Mouse (Mus musculus): Measurements from ENCODE around the gene Kctd19. TPM values are rescaled to one million over a fixed set of nuclear protein-coding genes. Genes with fewer than 3 reads are reported as not detected.

The Kctd19 gene
- polyA plus RNA-seq, 1 experiment from 2014 or later: 0.11 TPM

- Histone ChIP-seq H3K4me2 (no peak overlapping the region), H3K4me1 (replicated peaks) (no peaks in the 10 kb centered on the region), H3K9me3 (replicated peaks) (no peaks in the 10 kb centered on the region), H3K36me3 (no peaks in the 10 kb centered on the region), H3K27me3 (peaks cover 2% of the 10 kb centered on the region), H3K27ac (no peak overlapping the region), H3K4me3 (no peak overlapping the region), H3K9ac (no peak overlapping the region)
- 74% methylated on average over 4 of the region's 4 CpGs for WGBS
- no peak for ATAC-seq (replicated peaks; ENCODE audit: insufficient number of reproducible peaks, insufficient read depth, low FRiP score, low read depth)
Measured at GRCm38 (mm10) chr8:105419800-105420199, 6.5 kb upstream of the Kctd19 start.

GRCm38 (mm10) chr8:105418992-105419391, 5.7 kb upstream of the Kctd19 start:
- Histone ChIP-seq H3K9ac (no peak overlapping the region), H3K36me3 (no peaks in the 10 kb centered on the region), H3K4me3 (no peak overlapping the region), H3K9me3 (replicated peaks) (no peaks in the 10 kb centered on the region), H3K4me2 (no peak overlapping the region), H3K27me3 (peaks cover 10% of the 10 kb centered on the region), H3K27ac (no peak overlapping the region), H3K4me1 (replicated peaks) (no peaks in the 10 kb centered on the region)
- WGBS: 82% methylated on average over 2 of the region's 2 CpGs
- ATAC-seq (replicated peaks; ENCODE audit: insufficient number of reproducible peaks, insufficient read depth, low FRiP score, low read depth): no peak

- ATAC-seq (replicated peaks; ENCODE audit: insufficient number of reproducible peaks, insufficient read depth, low FRiP score, low read depth): no peak
- Histone ChIP-seq H3K27me3 (peaks cover 31% of the 10 kb centered on the region), H3K9ac (no peak overlapping the region), H3K36me3 (no peaks in the 10 kb centered on the region), H3K27ac (no peak overlapping the region), H3K4me3 (no peak overlapping the region), H3K9me3 (replicated peaks) (no peaks in the 10 kb centered on the region), H3K4me1 (replicated peaks) (peaks cover 7% of the 10 kb centered on the region), H3K4me2 (no peak overlapping the region)
- 92% methylated on average over 6 of the region's 6 CpGs for whole genome bisulfite sequencing
Measured at GRCm38 (mm10) chr8:105409947-105410346, 3.4 kb downstream of the Kctd19 start.

- Histone ChIP-seq H3K36me3 (no peaks in the 10 kb centered on the region), H3K4me1 (replicated peaks) (peaks cover 2% of the 10 kb centered on the region), H3K4me3 (no peak overlapping the region), H3K9ac (no peak overlapping the region), H3K27ac (no peak overlapping the region), H3K27me3 (peaks cover 16% of the 10 kb centered on the region), H3K4me2 (no peak overlapping the region), H3K9me3 (replicated peaks) (no peaks in the 10 kb centered on the region)
- 51% methylated on average over 7 of the region's 7 CpGs for WGBS
- ATAC-seq (replicated peaks; ENCODE audit: insufficient number of reproducible peaks, insufficient read depth, low FRiP score, low read depth): no peak
Measured at GRCm38 (mm10) chr8:105408331-105408730, 5.0 kb downstream of the Kctd19 start.

GRCm38 (mm10) chr8:105406416-105406815, 6.9 kb downstream of the Kctd19 start:
- 65% methylated on average over 10 of the region's 10 CpGs for WGBS
- Histone ChIP-seq H3K9me3 (replicated peaks) (no peaks in the 10 kb centered on the region), H3K27ac (no peak overlapping the region), H3K4me2 (no peak overlapping the region), H3K36me3 (no peaks in the 10 kb centered on the region), H3K4me3 (no peak overlapping the region), H3K27me3 (no peaks in the 10 kb centered on the region), H3K4me1 (replicated peaks) (no peaks in the 10 kb centered on the region), H3K9ac (no peak overlapping the region)
- ATAC-seq (replicated peaks; ENCODE audit: insufficient number of reproducible peaks, insufficient read depth, low FRiP score, low read depth): no peak

GRCm38 (mm10) chr8:105404496-105404895, 8.8 kb downstream of the Kctd19 start:
- Histone ChIP-seq H3K4me2 (no peak overlapping the region), H3K27ac (no peak overlapping the region), H3K4me3 (no peak overlapping the region), H3K9me3 (replicated peaks) (no peaks in the 10 kb centered on the region), H3K9ac (no peak overlapping the region), H3K4me1 (replicated peaks) (no peaks in the 10 kb centered on the region), H3K27me3 (no peaks in the 10 kb centered on the region), H3K36me3 (no peaks in the 10 kb centered on the region)
- no peak for ATAC-seq (replicated peaks; ENCODE audit: insufficient number of reproducible peaks, insufficient read depth, low FRiP score, low read depth)
- 58% methylated on average over 1 of the region's 1 CpGs for WGBS

GRCm38 (mm10) chr8:105403467-105403866, 9.8 kb downstream of the Kctd19 start:
- Histone ChIP-seq H3K9me3 (replicated peaks) (no peaks in the 10 kb centered on the region), H3K27ac (no peak overlapping the region), H3K4me2 (no peak overlapping the region), H3K4me3 (no peak overlapping the region), H3K36me3 (no peaks in the 10 kb centered on the region), H3K27me3 (no peaks in the 10 kb centered on the region; the same call in 1 of the 2 replicates), H3K4me1 (replicated peaks) (no peaks in the 10 kb centered on the region), H3K9ac (no peak overlapping the region)
- 77% methylated on average over 8 of the region's 8 CpGs for WGBS
- no peak for ATAC-seq (replicated peaks; ENCODE audit: insufficient number of reproducible peaks, insufficient read depth, low FRiP score, low read depth)

- Histone ChIP-seq H3K27me3 (peaks cover 4% of the 10 kb centered on the region), H3K4me3 (no peak overlapping the region), H3K4me1 (replicated peaks) (no peaks in the 10 kb centered on the region), H3K9me3 (replicated peaks) (no peaks in the 10 kb centered on the region), H3K4me2 (no peak overlapping the region), H3K27ac (no peak overlapping the region), H3K9ac (no peak overlapping the region), H3K36me3 (no peaks in the 10 kb centered on the region)
- WGBS: 77% methylated on average over 5 of the region's 5 CpGs
- no peak for ATAC-seq (replicated peaks; ENCODE audit: insufficient number of reproducible peaks, insufficient read depth, low FRiP score, low read depth)
Measured at GRCm38 (mm10) chr8:105400016-105400415, 13.3 kb downstream of the Kctd19 start.

- no peak for ATAC-seq (replicated peaks; ENCODE audit: insufficient number of reproducible peaks, insufficient read depth, low FRiP score, low read depth)
- 24% methylated on average over 3 of the region's 3 CpGs for WGBS
- H3K36me3 ChIP-seq: no peaks in the 10 kb centered on the region
Measured at GRCm38 (mm10) chr8:105397747-105398146, 15.6 kb downstream of the Kctd19 start.

GRCm38 (mm10) chr8:105393915-105394314, 19.4 kb downstream of the Kctd19 start:
- WGBS: 76% methylated on average over 7 of the region's 7 CpGs
- Histone ChIP-seq H3K4me1 (replicated peaks) (0 out of 2 replicates have a peak, but pooled peaks cover 2% of the 10 kb centered on the region), H3K27ac (no peak overlapping the region), H3K36me3 (no peaks in the 10 kb centered on the region), H3K9me3 (replicated peaks) (no peaks in the 10 kb centered on the region), H3K9ac (no peak overlapping the region), H3K27me3 (peaks cover 17% of the 10 kb centered on the region), H3K4me2 (no peak overlapping the region), H3K4me3 (no peak overlapping the region)
- no peak for ATAC-seq (replicated peaks; ENCODE audit: insufficient number of reproducible peaks, insufficient read depth, low FRiP score, low read depth)

More at GRCm38 (mm10) chr8:105397747-105398146, 15.6 kb downstream of the Kctd19 start:
- Histone ChIP-seq H3K4me2 (no peak overlapping the region), H3K9ac (no peak overlapping the region), H3K4me1 (replicated peaks) (0 out of 2 replicates have a peak, but pooled peaks cover 2% of the 10 kb centered on the region), H3K4me3 (no peak overlapping the region), H3K9me3 (replicated peaks) (no peaks in the 10 kb centered on the region), H3K27me3 (peaks cover 7% of the 10 kb centered on the region), H3K27ac (no peak overlapping the region)

GRCm38 (mm10) chr8:105393089-105393787, 20.1 kb downstream of the Kctd19 start:
- 63% methylated on average over 12 of the region's 12 CpGs for WGBS
- peak; percentile 53; the same call in 1 of the 2 replicates for ATAC-seq (replicated peaks; ENCODE audit: insufficient number of reproducible peaks, insufficient read depth, low FRiP score, low read depth)

GRCm38 (mm10) chr8:105389096-105389495, 24.2 kb downstream of the Kctd19 start:
- WGBS: 57% methylated on average over 6 of the region's 6 CpGs
- H3K4me1 ChIP-seq (replicated peaks): peaks cover 23% of the 10 kb centered on the region
- H3K9me3 ChIP-seq (replicated peaks): no peaks in the 10 kb centered on the region
- no peak overlapping the region for H3K4me3 ChIP-seq
- no peak overlapping the region for H3K27ac ChIP-seq
- no peak overlapping the region for H3K4me2 ChIP-seq
- ATAC-seq (replicated peaks; ENCODE audit: insufficient number of reproducible peaks, insufficient read depth, low FRiP score, low read depth): no peak
- H3K27me3 ChIP-seq: peaks cover 9% of the 10 kb centered on the region; the same call in 1 of the 2 replicates
- no peaks in the 10 kb centered on the region for H3K36me3 ChIP-seq
- no peak overlapping the region for H3K9ac ChIP-seq

More at GRCm38 (mm10) chr8:105393089-105393787, 20.1 kb downstream of the Kctd19 start:
- Histone ChIP-seq H3K9ac (no peak overlapping the region), H3K27ac (no peak overlapping the region), H3K27me3 (peaks cover 17% of the 10 kb centered on the region; the same call in 1 of the 2 replicates), H3K36me3 (no peaks in the 10 kb centered on the region), H3K4me3 (no peak overlapping the region), H3K4me2 (no peak overlapping the region), H3K9me3 (replicated peaks) (no peaks in the 10 kb centered on the region), H3K4me1 (replicated peaks) (peaks cover 3% of the 10 kb centered on the region; the same call in 1 of the 2 replicates)
